Mouse (Mus musculus): ENCODE results near the gene Olfr1196. TPM values are rescaled to one million over a fixed set of nuclear protein-coding genes. Genes with fewer than 3 reads are reported as not detected.

Gene Olfr1196
- polyA plus RNA-seq (2021; fragmentation: Nextera tagmentation): not detected in 2 replicates
- long read RNA-seq, experiment 1: 0 reads
- long read RNA-seq, experiment 2: 0 reads

GRCm38 (mm10) chr2:88704497-88704896, at the start of gene Olfr1196:
Gene Olfr1196 (minus strand): TSS chr2:88704597.

GRCm38 (mm10) chr2:88751270-88751669, 46.9 kb upstream of the Olfr1196 start, which contains the start of gene Olfr1198:
Gene Olfr1198 (minus strand): TSS chr2:88751370.

GRCm38 (mm10) chr2:88732266-88732665, 27.9 kb upstream of the Olfr1196 start, which contains the start of gene Olfr1197:
Gene Olfr1197 (minus strand): TSS chr2:88732366.

GRCm38 (mm10) chr2:88689087-88689486, 15.3 kb downstream of the Olfr1196 start, which contains the start of gene Olfr1195:
Gene Olfr1195 (minus strand): TSS chr2:88689187.

GRCm38 (mm10) chr2:88675328-88675727, 29.1 kb downstream of the Olfr1196 start, which contains the start of gene Olfr1193:
Gene Olfr1193 (plus strand): TSS chr2:88675628.

GRCm38 (mm10) chr2:88648209-88648608, 56.2 kb downstream of the Olfr1196 start, which contains the start of gene Olfr1192-ps1:
Gene Olfr1192-ps1 (plus strand): TSS chr2:88648509.

Other genes starting within 250 kb of the Olfr1196 start
- gene Olfr1183, start 249.7 kb downstream of the Olfr1196 start, polyA plus RNA-seq (2021; fragmentation: Nextera tagmentation): not detected in 2 replicates
- gene Olfr1184, start 221.0 kb downstream of the Olfr1196 start, polyA plus RNA-seq (2021; fragmentation: Nextera tagmentation): not detected in 2 replicates
- not detected in 2 replicates for gene Olfr1185-ps1, start 211.3 kb downstream of the Olfr1196 start, polyA plus RNA-seq (2021; fragmentation: Nextera tagmentation)
- gene Olfr1186, start 186.0 kb downstream of the Olfr1196 start, polyA plus RNA-seq (2021; fragmentation: Nextera tagmentation): not detected in 2 replicates
- not detected in 2 replicates for gene Olfr1188, start 147.7 kb downstream of the Olfr1196 start, polyA plus RNA-seq (2021; fragmentation: Nextera tagmentation)
- gene Olfr1189, start 118.1 kb downstream of the Olfr1196 start, polyA plus RNA-seq (2021; fragmentation: Nextera tagmentation): not detected in 2 replicates
- not detected in 2 replicates for gene Olfr1191-ps1, start 64.1 kb downstream of the Olfr1196 start, polyA plus RNA-seq (2021; fragmentation: Nextera tagmentation)
- not detected in 2 replicates for gene Olfr1192-ps1, start 56.1 kb downstream of the Olfr1196 start, polyA plus RNA-seq (2021; fragmentation: Nextera tagmentation)
- gene Olfr1193, start 29.0 kb downstream of the Olfr1196 start, polyA plus RNA-seq (2021; fragmentation: Nextera tagmentation): not detected in 2 replicates
- not detected in 2 replicates for gene Olfr1195, start 15.4 kb downstream of the Olfr1196 start, polyA plus RNA-seq (2021; fragmentation: Nextera tagmentation)
- not detected in 2 replicates for gene Olfr1197, start 27.8 kb upstream of the Olfr1196 start, polyA plus RNA-seq (2021; fragmentation: Nextera tagmentation)
- not detected in 2 replicates for gene Olfr1198, start 46.8 kb upstream of the Olfr1196 start, polyA plus RNA-seq (2021; fragmentation: Nextera tagmentation)
- gene Olfr1199, start 55.9 kb upstream of the Olfr1196 start, polyA plus RNA-seq (2021; fragmentation: Nextera tagmentation): not detected in 2 replicates
- gene Olfr1200, start 65.9 kb upstream of the Olfr1196 start, polyA plus RNA-seq (2021; fragmentation: Nextera tagmentation): not detected in 2 replicates
- not detected in 2 replicates for gene Olfr1201, start 88.4 kb upstream of the Olfr1196 start, polyA plus RNA-seq (2021; fragmentation: Nextera tagmentation)
- gene Olfr1202, start 109.9 kb upstream of the Olfr1196 start, polyA plus RNA-seq (2021; fragmentation: Nextera tagmentation): not detected in 2 replicates
- not detected in 2 replicates for gene Olfr1205, start 125.1 kb upstream of the Olfr1196 start, polyA plus RNA-seq (2021; fragmentation: Nextera tagmentation)
- gene Olfr1204, start 144.7 kb upstream of the Olfr1196 start, polyA plus RNA-seq (2021; fragmentation: Nextera tagmentation): not detected in 2 replicates
- gene Olfr1206, start 158.6 kb upstream of the Olfr1196 start, polyA plus RNA-seq (2021; fragmentation: Nextera tagmentation): not detected in 2 replicates
- not detected in 2 replicates for gene Olfr1208, start 197.7 kb upstream of the Olfr1196 start, polyA plus RNA-seq (2021; fragmentation: Nextera tagmentation)
- not detected in 2 replicates for gene Olfr1209, start 210.6 kb upstream of the Olfr1196 start, polyA plus RNA-seq (2021; fragmentation: Nextera tagmentation)
- not detected in 2 replicates for gene Olfr1211, start 233.5 kb upstream of the Olfr1196 start, polyA plus RNA-seq (2021; fragmentation: Nextera tagmentation)
- not detected in 2 replicates for gene Olfr1212, start 249.4 kb upstream of the Olfr1196 start, polyA plus RNA-seq (2021; fragmentation: Nextera tagmentation)